Mouse (Mus musculus) cerebellum, adult 2 months (tissue): ENCODE data around the gene Cilp. TPM values are rescaled to one million over a fixed set of nuclear protein-coding genes. Genes with fewer than 3 reads are reported as not detected.
A peak's percentile ranks its signal among the peaks of the same experiment; 100 is the strongest.

Experiments
- DNase-seq, 2 experiments: peaks; one replicate each; pipeline ENCODE4 v3.0.0; 2021
- H3K27ac ChIP-seq: fragments of 200-500 bp; 2 replicates; pipeline ENCODE4 v1.5.1; 2012; ENCODE audit warnings: low read length, control low read depth, inconsistent platforms; ENCODE audit not compliant: insufficient read depth
- H3K27me3 ChIP-seq: fragments of 200-500 bp; 2 replicates; pipeline ENCODE4 v1.6.1; 2012; ENCODE audit warnings: inconsistent platforms, mild to moderate bottlenecking, low read length, moderate library complexity; ENCODE audit not compliant: control insufficient read depth, insufficient read depth
- H3K4me1 ChIP-seq: fragments of 200-500 bp; 2 replicates; pipeline ENCODE4 v1.6.1; 2011; ENCODE audit warnings: low read length; ENCODE audit not compliant: control insufficient read depth, insufficient read depth
- H3K4me3 ChIP-seq: fragments of 200-500 bp; replicated peaks from 2 replicates; pipeline ENCODE3; 2011; ENCODE audit warnings: mild to moderate bottlenecking, low read depth, low read length, control low read depth; ENCODE audit not compliant: insufficient read depth
- CTCF ChIP-seq: fragments of 200-500 bp; IDR thresholded peaks from 2 replicates; pipeline ENCODE4 v1.5.1; 2011; ENCODE audit warnings: low read depth, mild to moderate bottlenecking, control low read depth, low read length, moderate library complexity, borderline replicate concordance; ENCODE audit not compliant: insufficient read depth
- POLR2A ChIP-seq: fragments of 200-500 bp; IDR thresholded peaks from 2 replicates; pipeline ENCODE4 v1.6.1; 2011; ENCODE audit warnings: low read length, control low read depth, borderline replicate concordance; ENCODE audit not compliant: insufficient read depth
- WGBS: fragments of 180-500 bp; shearing (Covaris S2); methylation state at CpG from one replicate; pipeline ENCODE4 v1.1.7; 2018; 5-methylcytosine and 5-hydroxymethylcytosine counted together
- polyA plus RNA-seq: library from polyadenylated mRNA; depleted of rRNA; stranded (reverse); fragments of >200 nt; gene quantifications from 2 replicates; pipeline ENCODE4 v1.2.3, GENCODE M21; 2012

Gene Cilp
- polyA plus RNA-seq, 1 experiment: 0.10 TPM

- DNase-seq: no peak
- 27% methylated on average over 5 of the region's 5 CpGs for WGBS
- H3K27me3 ChIP-seq: no peaks in the 10 kb centered on the region
- H3K4me3 ChIP-seq: no peak overlapping the region
- H3K27ac ChIP-seq: no peak overlapping the region
- TF ChIP-seq POLR2A (no peak), CTCF (no peak)
- H3K4me1 ChIP-seq: no peaks in the 10 kb centered on the region
Observed at GRCm38 (mm10) chr9:65293119-65293518, 28.1 kb downstream of the Cilp start.

GRCm38 (mm10) chr9:65293580-65293972 is 28.6 kb downstream of the Cilp start:
- TF ChIP-seq POLR2A (no peak), CTCF (no peak)
- peak overlapping the region; percentile 89 for H3K4me3 ChIP-seq
- no peaks in the 10 kb centered on the region for H3K27me3 ChIP-seq
- H3K4me1 ChIP-seq: no peaks in the 10 kb centered on the region
- DNase-seq: peak in 1 of 2 experiments; percentile 28
- H3K27ac ChIP-seq: no peak overlapping the region
- WGBS: under 1% methylated on average over 9 of the region's 9 CpGs

GRCm38 (mm10) chr9:65293973-65294715 is 29.2 kb downstream of the Cilp start, which contains the start of gene Clpx:
Gene Clpx, plus strand, starts transcription at chr9:65294260.
- H3K4me3 ChIP-seq: peak within 1 kb of the TSS; percentile 90
- DNase-seq: peak; percentile 98
- TF ChIP-seq POLR2A (peak; percentile 89), CTCF (no peak)
- H3K27ac ChIP-seq: peak within 1 kb of the TSS; percentile 90
- WGBS: under 1% methylated on average over 71 of the region's 71 CpGs
- H3K27me3 ChIP-seq: no peaks in the 10 kb centered on the region
- H3K4me1 ChIP-seq: no peaks in the 10 kb centered on the region

GRCm38 (mm10) chr9:65294716-65295378 is 29.9 kb downstream of the Cilp start:
- Histone ChIP-seq H3K4me1 (no peaks in the 10 kb centered on the region), H3K4me3 (peak overlapping the region; percentile 90), H3K27ac (peak overlapping the region; percentile 90), H3K27me3 (no peaks in the 10 kb centered on the region)
- no peak for DNase-seq
- TF ChIP-seq CTCF: no peak
- 1% methylated on average over 28 of the region's 28 CpGs for WGBS

GRCm38 (mm10) chr9:65297056-65297455 is 32.1 kb downstream of the Cilp start:
- no peak for DNase-seq
- Histone ChIP-seq H3K4me3 (no peak overlapping the region), H3K27me3 (no peaks in the 10 kb centered on the region), H3K27ac (no peak overlapping the region), H3K4me1 (no peaks in the 10 kb centered on the region)
- TF ChIP-seq CTCF: no peak
- no peak for TF ChIP-seq POLR2A
- 97% methylated on average over 2 of the region's 2 CpGs for WGBS

GRCm38 (mm10) chr9:65298761-65299160 is 33.8 kb downstream of the Cilp start:
- Histone ChIP-seq H3K4me1 (no peaks in the 10 kb centered on the region), H3K27me3 (no peaks in the 10 kb centered on the region), H3K27ac (no peak overlapping the region), H3K4me3 (no peak overlapping the region)
- DNase-seq: no peak
- no peak for TF ChIP-seq CTCF
- TF ChIP-seq POLR2A: no peak
- 82% methylated on average over 3 of the region's 3 CpGs for WGBS

- TF ChIP-seq CTCF (no peak), POLR2A (no peak)
- no peak overlapping the region for H3K4me3 ChIP-seq
- WGBS: 69% methylated on average over 7 of the region's 7 CpGs
- no peak for DNase-seq
- no peak overlapping the region for H3K27ac ChIP-seq
- no peaks in the 10 kb centered on the region for H3K27me3 ChIP-seq
- no peaks in the 10 kb centered on the region; the same call in 1 of the 2 replicates for H3K4me1 ChIP-seq
Observed at GRCm38 (mm10) chr9:65299650-65300049, 34.7 kb downstream of the Cilp start.

GRCm38 (mm10) chr9:65302327-65302983 is 37.5 kb downstream of the Cilp start:
- TF ChIP-seq CTCF: no peak
- no peak for TF ChIP-seq POLR2A
- DNase-seq: no peak
- H3K27ac ChIP-seq: no peak overlapping the region
- H3K27me3 ChIP-seq: no peaks in the 10 kb centered on the region
- whole genome bisulfite sequencing: 97% methylated on average over 4 of the region's 4 CpGs
- no peak overlapping the region for H3K4me3 ChIP-seq
- peaks cover 3% of the 10 kb centered on the region; the same call in 1 of the 2 replicates for H3K4me1 ChIP-seq
